Mouse (Mus musculus) cortical plate, adult 2 months (tissue): ENCODE data around the gene Mrpl42. TPM values are rescaled to one million over a fixed set of nuclear protein-coding genes. Genes with fewer than 3 reads are reported as not detected.

Experiments
- H3K27ac ChIP-seq: fragments of 200-500 bp; 2 replicates; pipeline ENCODE4 v1.5.1; 2012; ENCODE audit warnings: low read length, control low read depth, inconsistent platforms; ENCODE audit not compliant: insufficient read depth
- H3K4me1 ChIP-seq: fragments of 200-500 bp; 2 replicates; pipeline ENCODE4 v1.6.1; 2011; ENCODE audit warnings: low read length; ENCODE audit not compliant: control insufficient read depth, insufficient read depth
- H3K4me3 ChIP-seq: fragments of 200-500 bp; 2 replicates; pipeline ENCODE4 v1.5.1; 2011; ENCODE audit warnings: mild to moderate bottlenecking, low read length, control low read depth; ENCODE audit not compliant: insufficient read depth
- CTCF ChIP-seq: fragments of 200-500 bp; IDR thresholded peaks from 2 replicates; pipeline ENCODE4 v1.5.1; 2011; ENCODE audit warnings: mild to moderate bottlenecking, control low read depth, low read length; ENCODE audit not compliant: insufficient read depth; ENCODE audit errors: extremely low read depth
- POLR2A ChIP-seq: fragments of 200-500 bp; IDR thresholded peaks from 2 replicates; pipeline ENCODE4 v1.6.1; 2011; ENCODE audit warnings: mild to moderate bottlenecking, low read length, control low read depth; ENCODE audit not compliant: insufficient read depth; ENCODE audit errors: extremely low read depth
- polyA plus RNA-seq: library from polyadenylated mRNA; depleted of rRNA; stranded (reverse); fragments of >200 nt; gene quantifications from 2 replicates; pipeline ENCODE4 v1.2.3, GENCODE M21; 2012

Mrpl42 gene
- polyA plus RNA-seq, 1 experiment = 161 TPM

DNA sequence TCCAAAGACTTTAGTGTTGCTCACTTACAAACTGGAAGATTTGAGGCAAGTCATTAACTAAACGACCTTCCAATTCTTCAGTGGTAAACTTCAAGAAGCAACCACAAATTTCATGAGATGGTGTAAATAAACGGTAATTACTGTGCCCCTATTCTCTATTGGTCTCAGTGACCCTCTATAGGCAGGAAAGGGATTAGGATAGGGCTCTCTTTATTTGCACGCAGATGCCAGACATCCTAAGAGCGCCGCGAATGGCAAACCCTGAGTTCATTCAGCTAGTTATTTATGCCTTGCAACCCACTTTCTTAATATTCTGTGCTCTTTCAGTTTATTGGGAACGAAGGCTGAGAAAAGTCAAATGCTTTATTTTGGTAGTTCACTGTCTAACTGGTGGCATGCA lies 707 bp downstream of the Mrpl42 start:
- Histone ChIP-seq H3K4me1 (no peaks in the 10 kb centered on the region), H3K4me3 (peak overlapping the region; percentile 96), H3K27ac (no peak overlapping the region; the same call in 1 of the 2 replicates)
- TF ChIP-seq CTCF = no peak
- TF ChIP-seq POLR2A = no peak

DNA sequence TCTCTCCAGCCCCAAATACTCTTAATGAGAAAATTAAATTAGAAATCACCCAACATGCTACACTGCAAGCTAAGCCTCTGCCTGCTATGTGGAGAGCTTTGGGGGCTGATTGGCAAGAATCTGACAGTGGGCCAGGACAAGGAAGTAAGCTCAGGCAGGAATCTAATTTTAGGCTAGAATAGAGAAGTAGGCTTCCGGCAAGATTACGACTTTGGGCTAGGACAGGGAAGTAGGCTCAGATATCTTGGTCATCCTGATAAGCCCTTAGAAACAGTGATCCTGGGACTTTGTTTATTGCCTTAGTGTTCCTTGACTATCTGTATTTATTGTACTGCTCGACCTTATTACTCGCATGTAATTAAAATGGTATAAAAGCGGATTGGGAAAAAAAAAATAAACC lies 7.5 kb downstream of the Mrpl42 start:
- TF ChIP-seq CTCF = no peak
- TF ChIP-seq POLR2A = no peak
- Histone ChIP-seq H3K4me1 (no peaks in the 10 kb centered on the region), H3K27ac (no peak overlapping the region), H3K4me3 (no peak overlapping the region)

DNA sequence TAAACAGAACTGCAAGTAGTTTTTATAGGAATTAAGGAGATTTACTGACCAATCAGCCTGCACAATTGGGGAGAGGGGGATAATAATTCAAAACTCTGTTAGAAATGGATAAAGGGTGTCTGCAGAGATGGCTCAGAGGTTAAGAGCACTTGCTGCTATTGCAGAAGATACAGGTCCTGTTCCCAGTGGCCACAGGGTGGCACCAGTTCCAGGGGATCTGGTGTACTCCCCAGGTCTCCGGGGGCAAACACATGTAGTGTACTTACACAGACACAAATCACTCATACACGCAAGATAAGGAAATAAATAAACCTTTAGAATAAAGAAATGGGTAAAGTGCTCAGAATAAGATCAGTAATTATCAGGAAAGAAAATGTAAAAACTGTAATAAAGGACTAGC lies 12.1 kb downstream of the Mrpl42 start:
- no peak overlapping the region for H3K4me3 ChIP-seq
- peak; percentile 46 for TF ChIP-seq CTCF
- no peak for TF ChIP-seq POLR2A
- no peaks in the 10 kb centered on the region for H3K4me1 ChIP-seq
- no peak overlapping the region for H3K27ac ChIP-seq

DNA sequence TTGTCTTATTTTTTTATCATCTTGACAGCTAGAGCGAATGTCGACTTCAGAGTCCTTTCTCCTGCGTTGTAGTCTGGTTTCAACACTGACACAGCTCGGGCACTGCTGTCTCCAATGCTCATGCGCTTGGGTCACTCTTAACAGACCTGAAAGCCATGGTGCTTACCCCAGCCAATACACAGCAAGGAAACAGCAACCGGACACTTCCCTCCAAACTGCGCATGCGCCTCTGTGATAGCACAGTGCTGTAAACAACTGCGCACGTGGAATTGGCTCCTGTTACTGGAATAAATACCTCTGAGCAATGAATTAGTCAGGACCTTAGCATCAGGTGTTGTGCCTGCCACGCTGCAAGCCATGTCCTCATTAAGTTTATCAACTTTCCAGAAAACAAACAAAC lies 24.2 kb downstream of the Mrpl42 start:
- Histone ChIP-seq H3K4me3 (no peak overlapping the region), H3K4me1 (no peaks in the 10 kb centered on the region), H3K27ac (no peak overlapping the region)
- TF ChIP-seq POLR2A (no peak), CTCF (no peak)

DNA sequence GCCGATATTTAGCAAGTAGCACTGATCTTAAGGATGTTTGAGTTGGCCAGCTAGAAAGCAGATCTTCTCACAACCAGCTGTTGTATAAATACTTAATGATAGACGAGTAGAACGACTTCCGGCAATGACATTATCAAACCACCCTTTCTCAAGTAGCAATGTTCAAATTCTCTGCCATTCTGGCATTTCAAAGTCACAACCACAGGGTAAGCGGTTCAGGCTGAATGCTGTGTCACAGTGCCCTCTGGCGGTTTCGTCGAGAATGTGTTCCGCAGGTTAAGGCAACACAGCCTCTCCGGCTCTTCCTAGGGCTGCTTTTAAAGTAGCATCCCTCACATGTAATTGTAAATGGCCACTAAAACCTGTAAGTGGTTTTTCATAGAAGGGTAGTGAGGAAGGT lies 25.8 kb downstream of the Mrpl42 start:
- peak; percentile 96 for TF ChIP-seq CTCF
- no peak for TF ChIP-seq POLR2A
- no peak overlapping the region for H3K27ac ChIP-seq
- H3K4me1 ChIP-seq = peaks cover 4% of the 10 kb centered on the region
- no peak overlapping the region for H3K4me3 ChIP-seq

DNA sequence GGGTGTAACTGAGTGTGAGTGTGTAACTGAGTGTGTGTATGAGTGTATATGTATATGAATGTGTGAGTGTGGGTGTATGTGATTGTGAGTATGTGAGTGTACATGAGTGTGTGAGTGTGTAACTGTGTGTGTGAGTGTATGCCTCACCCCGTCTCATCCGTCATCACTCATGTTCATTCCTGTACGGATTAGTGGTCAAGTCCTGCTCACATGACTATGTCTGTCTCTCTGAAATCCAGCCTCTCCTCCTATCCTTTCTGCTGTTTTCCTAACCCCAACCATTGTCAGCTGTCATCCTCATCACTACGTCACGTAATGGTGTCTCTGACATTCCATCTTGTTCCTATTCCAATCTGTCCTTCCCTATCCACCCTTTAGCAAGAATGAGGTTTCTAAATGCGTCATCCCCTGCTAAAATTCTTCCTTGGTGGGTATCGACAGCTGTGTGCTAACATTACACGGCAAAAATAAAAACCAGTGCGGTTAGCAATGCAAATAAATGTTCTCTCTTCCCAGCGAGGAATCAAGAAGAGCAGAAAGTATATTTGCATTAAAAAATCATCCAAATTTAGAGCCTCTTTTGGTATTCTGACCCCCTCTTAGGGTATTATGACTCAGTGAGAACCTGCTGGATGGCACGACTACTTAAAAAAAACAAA lies 29.7 kb downstream of the Mrpl42 start:
- Histone ChIP-seq H3K4me3 (no peak overlapping the region), H3K27ac (peak overlapping the region; percentile 95), H3K4me1 (peaks cover 4% of the 10 kb centered on the region)
- no peak for TF ChIP-seq POLR2A

DNA sequence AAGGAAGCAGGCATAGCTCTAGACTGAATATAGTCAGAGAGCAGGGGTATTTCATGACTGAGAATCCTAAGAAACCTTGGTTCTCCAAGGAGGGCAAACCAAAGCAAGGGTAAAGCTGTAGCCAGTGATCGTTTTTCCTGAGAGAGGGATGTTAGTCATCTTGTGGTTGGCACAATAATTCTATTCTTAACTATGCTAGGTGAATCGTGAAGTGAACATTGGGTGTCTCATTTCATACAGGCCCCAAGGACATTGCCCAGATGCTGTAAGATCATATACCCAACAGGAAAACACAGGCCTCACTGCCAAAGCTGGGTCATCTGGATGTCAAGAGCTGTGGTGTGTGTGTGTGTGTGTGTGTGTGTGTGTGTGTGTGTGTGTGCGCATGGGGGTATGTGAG lies 30.6 kb downstream of the Mrpl42 start:
- H3K4me1 ChIP-seq = peaks cover 4% of the 10 kb centered on the region
- H3K4me3 ChIP-seq = no peak overlapping the region
- TF ChIP-seq POLR2A (no peak), CTCF (no peak)
- no peak overlapping the region for H3K27ac ChIP-seq

DNA sequence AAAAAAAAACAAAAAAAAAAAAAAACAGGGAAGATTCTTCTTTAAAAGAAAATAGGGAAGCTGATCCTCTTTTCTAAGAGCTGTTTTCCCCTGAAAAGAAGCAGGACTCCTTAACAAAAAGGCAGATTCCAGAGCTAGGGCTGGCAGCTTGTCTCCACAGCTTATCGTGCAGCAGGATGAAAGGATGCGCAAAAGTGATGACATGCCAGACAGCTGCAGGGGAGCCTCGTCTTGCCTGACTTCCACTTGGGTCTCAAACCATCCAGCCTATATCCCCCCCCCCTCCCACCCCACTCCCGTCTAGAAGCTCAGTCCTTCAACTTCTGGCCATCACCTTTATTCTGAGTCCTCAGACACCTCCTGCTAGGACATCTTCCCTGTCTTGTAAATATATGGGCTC lies 32.8 kb downstream of the Mrpl42 start:
- H3K4me1 ChIP-seq = peaks cover 4% of the 10 kb centered on the region
- no peak for TF ChIP-seq CTCF
- H3K27ac ChIP-seq = no peak overlapping the region
- no peak overlapping the region for H3K4me3 ChIP-seq

DNA sequence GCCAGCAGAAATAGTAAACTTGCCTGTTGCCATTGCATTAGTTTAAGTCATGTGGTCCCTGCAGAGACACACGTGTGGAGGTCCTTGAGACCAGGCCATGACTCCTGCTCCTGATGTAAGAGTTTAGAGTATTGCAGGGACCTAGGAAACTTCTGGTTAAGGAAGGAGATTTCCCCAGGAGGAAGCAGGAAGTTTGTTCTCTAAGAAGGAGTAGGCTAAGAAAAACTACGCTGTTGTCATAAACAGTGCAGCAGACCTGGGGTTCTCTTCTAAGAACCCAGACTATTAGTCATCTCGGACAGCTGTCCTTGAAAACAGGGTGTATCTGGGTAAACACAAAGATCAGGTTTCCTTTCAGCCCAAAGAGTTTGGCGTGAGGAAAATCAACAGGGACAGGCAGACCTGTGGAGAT lies 36.2 kb downstream of the Mrpl42 start:
- Histone ChIP-seq H3K27ac (no peak overlapping the region), H3K4me3 (no peak overlapping the region), H3K4me1 (no peaks in the 10 kb centered on the region)
- no peak for TF ChIP-seq POLR2A
- TF ChIP-seq CTCF = no peak

DNA sequence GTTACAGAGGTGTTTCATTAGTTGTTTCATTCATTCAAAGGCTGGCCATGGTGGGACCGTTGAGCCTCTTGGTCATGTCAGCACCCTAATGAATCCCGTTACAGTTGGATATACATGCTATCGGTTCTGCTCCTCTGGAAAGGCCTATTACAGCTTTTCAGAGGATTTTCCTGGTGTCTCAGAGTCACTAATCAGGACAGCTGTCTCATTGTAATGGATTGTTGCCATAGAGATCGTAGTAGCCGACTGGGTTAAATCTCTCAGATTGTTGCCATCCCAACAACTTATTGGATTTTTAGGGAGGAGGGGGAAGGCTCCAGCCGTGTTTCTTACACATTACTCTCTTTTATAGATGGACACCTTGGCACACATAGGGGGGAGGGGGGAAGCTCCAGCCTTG lies 37.2 kb downstream of the Mrpl42 start:
- Histone ChIP-seq H3K4me3 (no peak overlapping the region), H3K27ac (no peak overlapping the region), H3K4me1 (no peaks in the 10 kb centered on the region)
- TF ChIP-seq POLR2A (no peak), CTCF (no peak)
